Mouse (Mus musculus) fat pad, adult 2 months (tissue): ENCODE measurements around the gene Kif19a.

ENCODE experiments used
- DNase-seq: peaks from one replicate; pipeline ENCODE4 v3.0.0-alpha.2; 2011; ENCODE audit warnings: low read depth, low spot score; ENCODE audit errors: extremely low read depth

The Kif19a gene

GRCm38 (mm10) chr11:114771896-114772295 lies 6.7 kb downstream of the Kif19a start:
- no peak for DNase-seq

- no peak for DNase-seq
Measured at GRCm38 (mm10) chr11:114780076-114780475, 14.9 kb downstream of the Kif19a start.

GRCm38 (mm10) chr11:114785892-114786291 lies 20.7 kb downstream of the Kif19a start:
- DNase-seq = no peak

GRCm38 (mm10) chr11:114786326-114786725 lies 21.1 kb downstream of the Kif19a start:
- DNase-seq = no peak

- no peak for DNase-seq
Measured at GRCm38 (mm10) chr11:114787611-114788010, 22.4 kb downstream of the Kif19a start.

GRCm38 (mm10) chr11:114789061-114789714 lies 24.0 kb downstream of the Kif19a start:
- no peak for DNase-seq

- no peak for DNase-seq
Measured at GRCm38 (mm10) chr11:114789716-114790115, 24.5 kb downstream of the Kif19a start.

GRCm38 (mm10) chr11:114790171-114790570 lies 25.0 kb downstream of the Kif19a start:
- no peak for DNase-seq

GRCm38 (mm10) chr11:114790841-114791240 lies 25.7 kb downstream of the Kif19a start:
- DNase-seq = no peak

GRCm38 (mm10) chr11:114791351-114791889 lies 26.2 kb downstream of the Kif19a start:
- DNase-seq = no peak

GRCm38 (mm10) chr11:114791891-114792411 lies 26.8 kb downstream of the Kif19a start:
- no peak for DNase-seq

GRCm38 (mm10) chr11:114792931-114793494 lies 27.8 kb downstream of the Kif19a start:
- no peak for DNase-seq

GRCm38 (mm10) chr11:114793868-114794545 lies 28.8 kb downstream of the Kif19a start:
- no peak for DNase-seq

GRCm38 (mm10) chr11:114794691-114795090 lies 29.5 kb downstream of the Kif19a start:
- DNase-seq = no peak

- no peak for DNase-seq
Measured at GRCm38 (mm10) chr11:114795231-114795746, 30.1 kb downstream of the Kif19a start.

GRCm38 (mm10) chr11:114795848-114796322 lies 30.7 kb downstream of the Kif19a start, which contains the start of gene Btbd17:
Gene Btbd17 (minus strand): TSS chr11:114795945.
- no peak for DNase-seq

GRCm38 (mm10) chr11:114797176-114797575 lies 32.0 kb downstream of the Kif19a start:
- DNase-seq = no peak

GRCm38 (mm10) chr11:114797981-114798380 lies 32.8 kb downstream of the Kif19a start:
- DNase-seq = no peak

GRCm38 (mm10) chr11:114798624-114799023 lies 33.4 kb downstream of the Kif19a start, which contains the start of gene Gpr142:
Gene Gpr142 (plus strand): TSS chr11:114798924.
- no peak for DNase-seq

GRCm38 (mm10) chr11:114801906-114802305 lies 36.7 kb downstream of the Kif19a start:
- DNase-seq = no peak
